Mouse (Mus musculus) MEL (cell line): ENCODE data around the gene Arglu1. TPM values are rescaled to one million over a fixed set of nuclear protein-coding genes. Genes with fewer than 3 reads are reported as not detected.

Source experiments
- DNase-seq: peaks from one replicate; pipeline ENCODE4 v3.0.0; 2011; ENCODE audit warnings: low read depth, low spot score
- H3K27ac ChIP-seq: 2 replicates; pipeline ENCODE4 v1.5.1; 2012; ENCODE audit warnings: low read depth, mild to moderate bottlenecking, control low read depth, low read length, moderate library complexity; ENCODE audit not compliant: control insufficient read depth
- H3K27me3 ChIP-seq, 2 experiments: fragments of 150-350 bp in 1 of 2; sonication (generic) in 1 of 2; 2 replicates each; pipeline ENCODE4 v1.6.1; 2012; ENCODE audit warnings: low read length in 2 of 2, mild to moderate bottlenecking in 2 of 2, improper control_type of control experiment in 1 of 2, moderate library complexity in 1 of 2; ENCODE audit not compliant: insufficient read depth in 2 of 2, control insufficient read depth in 1 of 2
- H3K36me3 ChIP-seq, 2 experiments: 2 replicates each; pipeline ENCODE4 v1.6.1; 2012 to 2014; ENCODE audit warnings: low read length in 2 of 2, improper control_type of control experiment in 1 of 2, inconsistent platforms in 1 of 2, mild to moderate bottlenecking in 1 of 2; ENCODE audit not compliant: insufficient read depth in 2 of 2, control insufficient read depth in 1 of 2
- H3K4me1 ChIP-seq, 2 experiments: fragments of 150-350 bp in 1 of 2; sonication (generic) in 1 of 2; 2 replicates each; pipeline ENCODE4 v1.6.1; 2012; ENCODE audit warnings: low read length in 2 of 2, improper control_type of control experiment in 1 of 2, mild to moderate bottlenecking in 1 of 2; ENCODE audit not compliant: insufficient read depth in 2 of 2, control insufficient read depth in 1 of 2
- H3K4me3 ChIP-seq, 2 experiments: fragments of 150-350 bp in 1 of 2; sonication (generic) in 1 of 2; 2 replicates each; pipeline ENCODE4 v1.5.1; 2012; ENCODE audit warnings: low read depth in 2 of 2, low read length in 2 of 2, mild to moderate bottlenecking in 2 of 2, moderate library complexity in 2 of 2, control low read depth in 1 of 2, improper control_type of control experiment in 1 of 2; ENCODE audit not compliant: control insufficient read depth in 1 of 2, insufficient read depth in 1 of 2
- H3K79me2 ChIP-seq: 2 replicates; pipeline ENCODE4 v1.6.1; 2012; ENCODE audit warnings: mild to moderate bottlenecking, low read length, moderate library complexity; ENCODE audit not compliant: control insufficient read depth, poor library complexity, insufficient read depth
- H3K9ac ChIP-seq: 2 replicates; pipeline ENCODE4 v1.6.1; 2012; ENCODE audit warnings: low read depth, mild to moderate bottlenecking, control low read depth, low read length, moderate library complexity; ENCODE audit not compliant: control insufficient read depth, poor library complexity, severe bottlenecking
- H3K9me3 ChIP-seq: fragments of 150-350 bp; sonication (generic); replicated peaks from 2 replicates; pipeline ENCODE4 v1.6.1; 2012; ENCODE audit warnings: mild to moderate bottlenecking, low read length, improper control_type of control experiment, moderate library complexity; ENCODE audit not compliant: insufficient read depth
- BHLHE40 ChIP-seq: IDR thresholded peaks from 2 replicates; pipeline ENCODE4 v1.6.1; 2012; ENCODE audit warnings: low read depth, mild to moderate bottlenecking, inconsistent platforms, low read length, improper control_type of control experiment, borderline replicate concordance
- CHD1 ChIP-seq: IDR thresholded peaks from 2 replicates; pipeline ENCODE4 v1.6.1; 2012; ENCODE audit warnings: low read depth, mild to moderate bottlenecking, inconsistent platforms, low read length, improper control_type of control experiment
- E2F4 ChIP-seq: IDR thresholded peaks from 2 replicates; pipeline ENCODE4 v1.6.1; 2011; ENCODE audit warnings: low read depth, low read length, improper control_type of control experiment, borderline replicate concordance
- EP300 ChIP-seq, 2 experiments: IDR thresholded peaks; 2 replicates each; pipeline ENCODE4 v1.6.1; 2011; ENCODE audit warnings: improper control_type of control experiment in 2 of 2, low read length in 2 of 2, low read depth in 1 of 2, mild to moderate bottlenecking in 1 of 2
- ETS1 ChIP-seq: IDR thresholded peaks from 2 replicates; pipeline ENCODE4 v1.6.1; 2012; ENCODE audit warnings: low read depth, mild to moderate bottlenecking, inconsistent platforms, low read length, improper control_type of control experiment, moderate library complexity
- GABPA ChIP-seq: IDR thresholded peaks from 2 replicates; pipeline ENCODE4 v1.6.1; 2012; ENCODE audit warnings: low read depth, mild to moderate bottlenecking, inconsistent platforms, low read length, improper control_type of control experiment, moderate library complexity
- GATA1 ChIP-seq: IDR thresholded peaks from 2 replicates; pipeline ENCODE4 v1.6.1; 2011; ENCODE audit warnings: low read depth, low read length, improper control_type of control experiment
- JUND ChIP-seq: IDR thresholded peaks from 2 replicates; pipeline ENCODE4 v1.6.1; 2011; ENCODE audit warnings: low read depth, mild to moderate bottlenecking, improper control_type of control experiment, low read length
- MAFK ChIP-seq: IDR thresholded peaks from 2 replicates; pipeline ENCODE4 v1.6.1; 2011; ENCODE audit warnings: low read depth, mild to moderate bottlenecking, low read length, improper control_type of control experiment, borderline replicate concordance
- MAZ ChIP-seq: IDR thresholded peaks from 2 replicates; pipeline ENCODE4 v1.6.1; 2012; ENCODE audit warnings: low read depth, mild to moderate bottlenecking, inconsistent platforms, low read length, improper control_type of control experiment
- MXI1 ChIP-seq: IDR thresholded peaks from 2 replicates; pipeline ENCODE4 v1.6.1; 2011; ENCODE audit warnings: mild to moderate bottlenecking, low read depth, low read length, improper control_type of control experiment
- MYB ChIP-seq: IDR thresholded peaks from 2 replicates; pipeline ENCODE4 v1.6.1; 2011; ENCODE audit warnings: mild to moderate bottlenecking, low read depth, low read length, improper control_type of control experiment
- RCOR1 ChIP-seq: IDR thresholded peaks from 2 replicates; pipeline ENCODE4 v1.6.1; 2012; ENCODE audit warnings: low read depth, mild to moderate bottlenecking, inconsistent platforms, low read length, improper control_type of control experiment
- SMC3 ChIP-seq: IDR thresholded peaks from 2 replicates; pipeline ENCODE4 v1.6.1; 2011; ENCODE audit warnings: low read depth, low read length, improper control_type of control experiment
- TAL1 ChIP-seq: IDR thresholded peaks from 2 replicates; pipeline ENCODE4 v1.6.1; 2012; ENCODE audit warnings: mild to moderate bottlenecking, inconsistent platforms, low read length, moderate library complexity, mixed read lengths
- TCF12 ChIP-seq: IDR thresholded peaks from 2 replicates; pipeline ENCODE4 v1.6.1; 2014; ENCODE audit warnings: low read depth, mild to moderate bottlenecking, inconsistent platforms, low read length, improper control_type of control experiment, moderate library complexity
- UBTF ChIP-seq: IDR thresholded peaks from 2 replicates; pipeline ENCODE4 v1.6.1; 2012; ENCODE audit warnings: low read depth, mild to moderate bottlenecking, inconsistent platforms, low read length, improper control_type of control experiment, moderate library complexity, borderline replicate concordance; ENCODE audit not compliant: insufficient read depth
- ZKSCAN1 ChIP-seq: IDR thresholded peaks from 2 replicates; pipeline ENCODE4 v1.6.1; 2012; ENCODE audit warnings: low read depth, mild to moderate bottlenecking, inconsistent platforms, low read length, improper control_type of control experiment, moderate library complexity
- ZNF384 ChIP-seq: IDR thresholded peaks from 2 replicates; pipeline ENCODE4 v1.6.1; 2012; ENCODE audit warnings: low read depth, mild to moderate bottlenecking, inconsistent platforms, low read length, improper control_type of control experiment
- polyA plus RNA-seq, 2 experiments: library from polyadenylated mRNA; stranded (reverse) in 1 of 2; unstranded in 1 of 2; fragments of >175 nt in 1 of 2; fragments of >200 nt in 1 of 2; gene quantifications; 2 replicates each; pipeline versions ENCODE4 v1.2.1 to v1.2.4; 2012; ENCODE audit warnings: low replicate concordance in 2 of 2, low read depth in 1 of 2; ENCODE audit not compliant: insufficient read length in 2 of 2, insufficient read depth in 1 of 2, missing spikeins in 1 of 2
- total RNA-seq: library from RNA; depleted of rRNA; stranded (reverse); fragments of 300-350 nt; gene quantifications from 2 replicates; pipeline ENCODE4 v1.2.3, GENCODE M21; 2012

Gene Arglu1
- total and polyA plus RNA-seq, 3 experiments: 35.3 to 104 TPM; not detected in 1

GRCm38 (mm10) chr8:8631394-8631793 is 58.9 kb downstream of the Arglu1 start:
- no peak for DNase-seq

GRCm38 (mm10) chr8:8624017-8624416 is 66.3 kb downstream of the Arglu1 start:
- no peaks in the 10 kb centered on the region for H3K4me1 ChIP-seq
- no peak for DNase-seq
- H3K79me2 ChIP-seq: no peaks in the 10 kb centered on the region
- H3K27me3 ChIP-seq: no peaks in the 10 kb centered on the region
- TF ChIP-seq RCOR1 (no peak), EP300 (IDR thresholded peaks at IDR 0.05; ENCODE audit: low read depth in 1 of 2, low read length in 2 of 2) (no peak), ZNF384 (no peak), ZKSCAN1 (no peak), TCF12 (no peak), GATA1 (no peak), GABPA (no peak), JUND (no peak), UBTF (no peak)
- H3K4me3 ChIP-seq: no peak overlapping the region
- no peaks in the 10 kb centered on the region for H3K9me3 ChIP-seq
- no peak overlapping the region for H3K27ac ChIP-seq
- no peak overlapping the region for H3K9ac ChIP-seq
- H3K36me3 ChIP-seq: no peaks in the 10 kb centered on the region

More at GRCm38 (mm10) chr8:8631394-8631793, 58.9 kb downstream of the Arglu1 start:
- H3K9ac ChIP-seq: no peak overlapping the region
- TF ChIP-seq CHD1 (no peak), TCF12 (no peak), GATA1 (no peak), SMC3 (no peak), E2F4 (no peak), TAL1 (no peak), MAFK (no peak), UBTF (no peak), ETS1 (no peak), EP300 (IDR thresholded peaks at IDR 0.05; ENCODE audit: low read depth in 1 of 2, low read length in 2 of 2) (no peak), MAZ (no peak), MYB (no peak), BHLHE40 (no peak), MXI1 (no peak)
- TF ChIP-seq, all 39 proteins: peak for 0
- H3K27ac ChIP-seq: no peak overlapping the region
- no peak overlapping the region for H3K4me3 ChIP-seq
- H3K79me2 ChIP-seq: no peaks in the 10 kb centered on the region
- H3K27me3 ChIP-seq: no peaks in the 10 kb centered on the region
- no peaks in the 10 kb centered on the region for H3K9me3 ChIP-seq
- no peaks in the 10 kb centered on the region for H3K36me3 ChIP-seq
- no peaks in the 10 kb centered on the region for H3K4me1 ChIP-seq
